Mouse (Mus musculus) frontal cortex, adult (tissue): Measurements from ENCODE around the gene Sult2b1.

Experiments used
- ATAC-seq: cut with Nextera tagmentation; 2 replicates; pipeline ENCODE4 v1.9.2; 2017; ENCODE audit warnings: mild to moderate bottlenecking, moderate library complexity, mixed read lengths; ENCODE audit not compliant: low TSS enrichment

The Sult2b1 gene

DNA sequence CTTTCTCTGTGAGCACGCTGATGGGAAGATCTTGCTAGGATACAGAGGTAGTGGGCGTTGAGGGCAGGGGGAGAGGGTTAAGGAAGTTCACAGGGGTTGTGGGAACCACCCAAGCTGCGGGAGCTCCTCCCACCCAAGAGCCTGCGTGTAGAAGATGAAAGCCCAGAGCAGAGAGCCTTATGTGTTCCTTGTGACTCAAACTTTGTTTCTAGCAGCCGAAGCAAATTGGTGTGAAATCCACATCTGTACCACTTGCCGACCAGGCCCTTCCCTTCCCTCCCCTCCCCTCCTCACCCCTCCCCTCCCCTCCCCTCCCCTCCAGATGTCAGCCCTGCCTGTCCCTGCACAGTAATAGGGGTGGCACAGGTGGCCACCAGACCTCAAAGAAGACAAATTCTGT, 89.4 kb downstream of the Sult2b1 start:
- ATAC-seq, result no peak

GRCm38 (mm10) chr7:45693921-45694591, 90.4 kb downstream of the Sult2b1 start, which contains the start of gene Sec1:
Gene Sec1, minus strand, starts transcription at chr7:45694402.
- ATAC-seq, result no peak

DNA sequence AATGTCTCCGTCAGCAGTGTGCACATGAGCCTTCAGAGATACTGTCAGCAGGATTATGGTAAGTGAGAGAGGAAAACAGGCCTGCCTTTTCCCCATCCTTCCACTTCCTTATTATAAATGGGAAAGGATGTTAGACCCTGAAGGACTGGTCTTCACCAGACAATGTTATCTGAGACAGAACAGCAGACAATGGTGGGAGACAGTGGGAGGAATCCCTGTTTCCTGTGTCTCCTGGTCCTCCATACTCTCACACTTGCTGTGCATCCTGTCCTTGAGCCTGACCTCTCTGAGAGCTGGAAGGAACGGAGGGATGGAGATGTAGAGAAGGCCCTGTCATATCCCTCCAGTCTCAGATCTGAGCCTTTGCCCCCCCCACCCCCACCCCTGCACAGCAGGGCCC, 92.1 kb downstream of the Sult2b1 start:
- no peak for ATAC-seq

DNA sequence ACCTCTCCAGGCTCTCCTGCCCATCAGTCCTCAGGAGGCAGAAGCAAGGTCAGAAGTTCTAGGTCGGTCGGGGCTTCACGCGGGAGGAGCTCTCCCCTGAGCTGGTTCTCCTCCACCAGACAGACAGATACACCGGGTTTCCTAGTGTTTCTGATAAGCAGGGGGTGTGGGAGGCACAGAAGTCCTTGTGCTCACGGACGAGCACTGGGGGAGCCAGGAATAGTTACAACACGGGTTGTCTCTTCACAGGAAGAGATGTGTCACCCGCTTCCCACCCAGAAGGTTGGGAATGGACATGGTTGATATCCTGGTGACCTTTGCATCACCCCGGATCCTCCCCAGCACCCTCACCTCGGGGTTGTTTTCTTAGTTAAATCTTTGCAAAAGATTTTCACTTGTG, 94.7 kb downstream of the Sult2b1 start:
- ATAC-seq, result no peak

GRCm38 (mm10) chr7:45689099-45689498, 95.4 kb downstream of the Sult2b1 start:
- no peak for ATAC-seq

DNA sequence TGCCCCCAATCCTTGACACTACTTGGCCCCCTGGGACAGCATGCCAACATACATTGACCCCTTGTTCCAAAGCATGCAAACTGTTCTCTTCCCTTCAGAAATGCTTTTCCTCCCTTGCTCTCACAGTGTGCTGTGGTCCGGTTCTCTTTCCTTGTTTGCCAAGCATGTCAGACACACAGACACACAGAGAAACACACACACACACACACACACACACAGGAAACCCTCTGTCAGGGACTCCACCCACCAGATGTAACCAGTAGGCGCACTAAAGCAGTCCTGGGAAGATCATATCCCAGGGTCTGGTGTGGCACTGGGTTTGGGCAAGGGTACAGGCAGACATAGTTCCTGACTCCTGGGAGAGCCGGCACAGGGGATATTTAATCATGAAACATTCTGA, 97.6 kb downstream of the Sult2b1 start:
- ATAC-seq, result no peak

DNA sequence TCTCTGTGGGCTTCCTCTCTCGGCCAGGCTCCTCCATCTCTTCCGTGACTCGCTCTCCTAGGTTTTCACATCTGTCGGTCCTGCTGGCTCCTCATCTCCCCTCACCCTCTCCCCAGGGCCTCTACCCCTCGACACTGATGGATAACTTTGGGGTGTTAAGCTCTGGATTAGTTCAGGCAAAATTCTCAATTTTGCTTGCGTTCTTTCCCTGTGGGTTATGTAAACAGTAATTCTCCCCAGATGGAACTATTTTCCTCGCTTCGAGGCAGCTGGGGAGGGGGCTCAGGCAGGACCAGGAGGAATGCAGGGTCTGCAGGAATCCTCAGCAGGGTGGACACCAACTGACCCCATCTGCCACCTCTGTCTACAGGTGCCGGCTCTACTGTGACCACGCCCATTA, 98.7 kb downstream of the Sult2b1 start:
- ATAC-seq, result no peak

DNA sequence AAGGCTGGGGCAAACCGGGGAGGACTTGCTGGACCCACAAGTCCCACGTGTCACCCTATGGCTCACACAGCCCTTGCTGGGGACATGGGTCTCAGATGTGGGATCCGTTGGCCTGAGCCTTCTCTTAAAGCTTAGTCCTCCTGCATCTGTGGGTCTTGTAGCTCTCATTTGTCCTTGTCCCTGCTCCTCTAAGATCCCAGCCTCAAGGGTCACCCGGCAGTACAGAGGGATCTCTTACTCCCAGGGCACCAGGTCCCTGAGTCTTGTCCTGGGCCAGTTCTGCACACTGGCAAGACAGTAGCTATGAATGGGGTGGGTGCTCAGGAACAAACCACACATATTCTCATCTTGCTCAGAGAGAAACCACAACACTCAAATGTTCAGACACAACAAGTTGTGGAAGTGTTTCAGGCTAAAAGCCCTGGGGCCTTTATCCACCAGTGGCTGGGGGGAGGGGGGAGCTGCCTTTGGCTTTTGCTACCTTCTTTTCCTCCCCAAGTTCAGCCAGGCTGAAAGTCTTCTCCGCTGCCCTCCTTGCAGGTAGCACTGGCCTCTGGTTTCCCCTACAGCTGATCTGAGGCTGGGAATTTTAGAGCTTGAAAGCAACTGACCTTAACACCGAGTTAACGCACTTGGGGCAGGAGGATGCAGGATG, 100.9 kb downstream of the Sult2b1 start, which contains the start of gene Ntn5:
Gene Ntn5 (plus strand): TSS at position 627 of the 655 bp plus-strand sequence.
- ATAC-seq, result no peak

- peak; percentile 77 for ATAC-seq
Observed at GRCm38 (mm10) chr7:45682144-45683126, 102.0 kb downstream of the Sult2b1 start.

DNA sequence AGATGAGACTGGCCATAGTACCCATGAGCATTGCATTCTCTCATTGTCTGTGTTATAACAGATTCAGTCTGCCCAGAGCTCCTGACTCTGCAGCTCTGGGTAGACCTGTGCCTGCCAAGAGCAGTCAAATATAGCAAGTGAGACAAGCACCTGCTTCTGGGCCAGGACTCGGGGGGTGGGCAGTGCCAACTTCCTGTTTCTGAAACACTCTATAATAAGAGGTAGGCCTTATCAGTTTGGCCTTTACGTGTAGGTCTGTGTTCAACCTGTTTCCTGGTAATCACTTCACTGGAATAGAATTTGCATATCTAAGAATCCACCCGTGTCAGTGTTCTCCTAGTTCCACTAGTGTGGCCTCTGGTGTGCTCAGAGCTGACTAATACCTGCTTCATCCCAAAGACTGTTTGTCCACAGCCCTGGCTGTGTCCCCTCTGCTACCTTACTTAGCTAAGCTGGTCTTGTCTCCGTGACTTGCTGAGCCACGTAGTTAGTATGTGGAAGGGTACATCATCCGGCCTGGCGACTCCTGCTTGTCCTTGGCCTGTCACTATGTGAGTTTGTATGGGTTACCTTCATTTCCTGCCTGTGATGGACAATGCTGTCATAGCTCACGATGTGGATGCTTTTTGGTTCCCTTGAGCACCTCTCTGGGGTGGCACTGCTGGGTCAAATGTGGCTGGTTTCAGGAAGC, 103.3 kb downstream of the Sult2b1 start:
- ATAC-seq, result no peak
